Mouse (Mus musculus) liver, embryonic 11.5 days (tissue): Measurements from ENCODE around the gene Fbxw17. TPM values are rescaled to one million over a fixed set of nuclear protein-coding genes. Genes with fewer than 3 reads are reported as not detected.
"Not testable (repeated sequence)": the region's sequence is repeated elsewhere in the genome, so short reads cannot be mapped to it uniquely, and the experiment has no call there.

ENCODE experiments used
- ATAC-seq: fragments of 200-750 bp; cut with Nextera tagmentation; replicated peaks from 2 replicates; pipeline ENCODE4 v1.8.0; 2017; ENCODE audit warnings: moderate number of reproducible peaks, mild to moderate bottlenecking, moderate TSS enrichment, moderate library complexity; ENCODE audit not compliant: low FRiP score
- DNase-seq: peaks from one replicate; pipeline ENCODE4 v3.0.0-alpha.2; 2017; ENCODE audit warnings: low spot score
- H3K27ac ChIP-seq: fragments of 300-500 bp; sonication (generic); 2 replicates; pipeline ENCODE4 v1.5.1; 2014; ENCODE audit warnings: mild to moderate bottlenecking, low read depth, low read length, control low read depth
- H3K27me3 ChIP-seq: fragments of 300-500 bp; sonication (generic); replicated peaks from 2 replicates; pipeline ENCODE4 v1.6.1; 2014; ENCODE audit warnings: low read length, mixed read lengths; ENCODE audit not compliant: control insufficient read depth, insufficient read depth
- H3K36me3 ChIP-seq: fragments of 300-500 bp; sonication (generic); 2 replicates; pipeline ENCODE4 v1.6.1; 2014; ENCODE audit warnings: mild to moderate bottlenecking, low read length, moderate library complexity, mixed read lengths; ENCODE audit not compliant: control insufficient read depth, insufficient read depth
- H3K4me1 ChIP-seq: fragments of 300-500 bp; sonication (generic); replicated peaks from 2 replicates; pipeline ENCODE4 v1.6.1; 2014; ENCODE audit warnings: low read length, mixed read lengths; ENCODE audit not compliant: control insufficient read depth, insufficient read depth
- H3K4me2 ChIP-seq: fragments of 300-500 bp; sonication (generic); 2 replicates; pipeline ENCODE4 v1.6.1; 2014; ENCODE audit warnings: mild to moderate bottlenecking, control low read depth, moderate library complexity
- H3K4me3 ChIP-seq: fragments of 300-500 bp; sonication (generic); 2 replicates; pipeline ENCODE4 v1.5.1; 2014; ENCODE audit warnings: low read depth, low read length, control low read depth
- H3K9ac ChIP-seq: fragments of 300-500 bp; sonication (generic); 2 replicates; pipeline ENCODE4 v1.6.1; 2014; ENCODE audit warnings: low read depth, low read length, control low read depth
- H3K9me3 ChIP-seq: fragments of 300-500 bp; sonication (generic); 2 replicates; pipeline ENCODE4 v1.6.1; 2016; ENCODE audit warnings: low read length, inconsistent platforms, mixed read lengths; ENCODE audit not compliant: control insufficient read depth
- WGBS: fragments of 180-500 bp; shearing (Covaris S2); extraction: QIAGEN DNeasy Blood & Tissue Kit; methylation state at CpG from one replicate; pipeline ENCODE4 v1.1.7; 2014; 5-methylcytosine and 5-hydroxymethylcytosine counted together
- polyA plus RNA-seq: library from polyadenylated mRNA; unstranded; fragments of >200 nt; fragmentation: Nextera tagmentation; extraction: Ambion mirVana; gene quantifications from 2 replicates; pipeline ENCODE4 v1.2.1, GENCODE M21; 2014

Fbxw17 gene
- polyA plus RNA-seq, 1 experiment from 2014 or later = 17.8 TPM

DNA sequence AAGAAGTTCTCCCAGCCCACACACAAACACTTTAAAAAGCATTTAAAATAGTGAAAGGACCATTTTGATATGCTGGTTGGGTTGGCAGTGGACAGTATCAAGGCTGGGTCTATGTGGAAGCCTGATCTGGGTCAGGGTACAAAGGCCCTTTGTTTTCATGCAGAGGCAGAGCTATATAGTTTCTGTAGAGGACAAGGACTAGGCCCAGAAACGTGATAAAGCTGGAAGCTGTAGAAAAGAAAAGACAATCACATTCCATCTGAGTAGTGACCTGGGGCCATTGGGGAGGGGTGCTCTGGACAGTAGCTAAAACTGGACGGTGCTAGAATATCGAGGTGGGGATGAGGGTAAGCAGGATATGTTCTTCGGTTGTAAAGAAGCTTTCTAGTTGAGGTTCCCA lies 27.6 kb downstream of the Fbxw17 start:
- no peak for ATAC-seq
- no peaks in the 10 kb centered on the region for H3K9me3 ChIP-seq
- H3K36me3 ChIP-seq = no peaks in the 10 kb centered on the region
- 81% methylated on average over 4 of the region's 4 CpGs for WGBS
- H3K4me3 ChIP-seq = no peak overlapping the region
- H3K4me1 ChIP-seq = no peaks in the 10 kb centered on the region
- H3K9ac ChIP-seq = no peak overlapping the region
- H3K27me3 ChIP-seq = no peaks in the 10 kb centered on the region
- DNase-seq = no peak
- H3K27ac ChIP-seq = no peak overlapping the region
- H3K4me2 ChIP-seq = no peak overlapping the region

DNA sequence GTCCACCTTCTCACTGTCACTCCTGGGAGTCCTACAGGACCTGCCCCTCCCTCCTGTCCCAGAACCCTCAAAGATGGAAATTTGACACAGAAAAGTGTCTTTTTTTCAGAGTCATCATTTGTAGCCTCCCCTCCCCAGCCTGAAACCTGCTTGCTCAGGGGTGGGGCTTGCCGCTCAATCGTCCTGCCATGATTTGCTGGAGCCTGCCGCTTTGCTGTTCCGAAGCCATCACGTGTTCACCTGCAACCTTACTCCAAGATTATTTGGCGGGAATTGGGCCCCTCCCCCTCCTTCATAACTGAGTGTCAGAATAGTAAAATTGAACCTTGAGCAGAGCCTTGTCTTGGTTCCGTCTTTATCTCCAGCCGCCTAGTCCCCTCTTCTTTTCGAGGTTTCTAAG lies 34.6 kb downstream of the Fbxw17 start:
- 61% methylated on average over 9 of the region's 9 CpGs for WGBS
- not testable (repeated sequence) for DNase-seq, H3K27ac ChIP-seq, H3K4me2 ChIP-seq, H3K36me3 ChIP-seq, H3K27me3 ChIP-seq, H3K9ac ChIP-seq, H3K4me3 ChIP-seq, H3K4me1 ChIP-seq, H3K9me3 ChIP-seq, ATAC-seq

DNA sequence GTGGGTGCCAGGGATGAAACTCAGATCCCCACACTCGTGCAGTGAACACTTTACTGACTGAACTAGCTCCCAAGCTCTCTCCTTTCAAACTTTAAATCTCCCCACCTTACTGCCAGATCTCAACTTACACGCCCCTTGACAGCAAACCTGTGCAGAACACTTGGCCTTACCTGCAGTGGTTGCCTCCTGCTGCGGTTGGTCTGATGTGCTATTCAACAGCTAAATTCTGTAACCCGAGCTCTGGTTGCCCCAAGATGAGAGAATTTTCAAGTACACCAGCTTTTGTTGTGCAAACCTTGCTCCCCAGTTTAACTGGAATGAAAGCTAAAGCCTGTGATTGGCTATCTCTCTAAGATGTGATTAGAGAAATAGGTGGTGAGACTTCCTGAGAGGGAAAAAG lies 35.8 kb downstream of the Fbxw17 start:
- WGBS = 26% methylated on average over 4 of the region's 4 CpGs
- no peak for ATAC-seq

DNA sequence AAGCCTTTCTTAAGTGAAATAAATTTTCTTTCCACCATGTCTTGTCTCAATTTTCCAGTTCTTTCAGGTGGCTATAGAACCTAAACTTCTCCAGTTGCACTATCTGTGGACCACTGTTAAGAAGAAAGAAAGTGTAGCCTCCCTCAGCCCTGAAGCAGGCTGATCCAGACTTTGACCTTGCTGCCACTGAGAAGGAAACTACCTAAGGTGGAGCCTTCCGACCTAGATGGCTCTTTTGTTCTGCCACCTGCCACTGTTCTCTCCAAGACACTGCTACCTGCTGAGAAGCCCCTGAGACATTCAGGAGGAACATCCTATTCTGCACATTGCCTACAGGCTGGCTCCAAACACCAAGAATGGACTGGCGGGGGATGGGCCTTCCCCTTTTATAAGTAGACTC lies 42.8 kb downstream of the Fbxw17 start:
- H3K4me2 ChIP-seq, H3K9me3 ChIP-seq, H3K27ac ChIP-seq, H3K4me1 ChIP-seq, DNase-seq, H3K4me3 ChIP-seq, H3K27me3 ChIP-seq, H3K9ac ChIP-seq, ATAC-seq, H3K36me3 ChIP-seq: not testable (repeated sequence)
- 66% methylated on average over 2 of the region's 2 CpGs for WGBS

More for the DNA sequence above, 35.8 kb downstream of the Fbxw17 start:
- Histone ChIP-seq H3K27me3 (no peaks in the 10 kb centered on the region), H3K4me2 (no peak overlapping the region), H3K36me3 (no peaks in the 10 kb centered on the region), H3K9me3 (no peaks in the 10 kb centered on the region), H3K4me1 (no peaks in the 10 kb centered on the region), H3K4me3 (no peak overlapping the region), H3K9ac (no peak overlapping the region), H3K27ac (no peak overlapping the region)
- DNase-seq = no peak

DNA sequence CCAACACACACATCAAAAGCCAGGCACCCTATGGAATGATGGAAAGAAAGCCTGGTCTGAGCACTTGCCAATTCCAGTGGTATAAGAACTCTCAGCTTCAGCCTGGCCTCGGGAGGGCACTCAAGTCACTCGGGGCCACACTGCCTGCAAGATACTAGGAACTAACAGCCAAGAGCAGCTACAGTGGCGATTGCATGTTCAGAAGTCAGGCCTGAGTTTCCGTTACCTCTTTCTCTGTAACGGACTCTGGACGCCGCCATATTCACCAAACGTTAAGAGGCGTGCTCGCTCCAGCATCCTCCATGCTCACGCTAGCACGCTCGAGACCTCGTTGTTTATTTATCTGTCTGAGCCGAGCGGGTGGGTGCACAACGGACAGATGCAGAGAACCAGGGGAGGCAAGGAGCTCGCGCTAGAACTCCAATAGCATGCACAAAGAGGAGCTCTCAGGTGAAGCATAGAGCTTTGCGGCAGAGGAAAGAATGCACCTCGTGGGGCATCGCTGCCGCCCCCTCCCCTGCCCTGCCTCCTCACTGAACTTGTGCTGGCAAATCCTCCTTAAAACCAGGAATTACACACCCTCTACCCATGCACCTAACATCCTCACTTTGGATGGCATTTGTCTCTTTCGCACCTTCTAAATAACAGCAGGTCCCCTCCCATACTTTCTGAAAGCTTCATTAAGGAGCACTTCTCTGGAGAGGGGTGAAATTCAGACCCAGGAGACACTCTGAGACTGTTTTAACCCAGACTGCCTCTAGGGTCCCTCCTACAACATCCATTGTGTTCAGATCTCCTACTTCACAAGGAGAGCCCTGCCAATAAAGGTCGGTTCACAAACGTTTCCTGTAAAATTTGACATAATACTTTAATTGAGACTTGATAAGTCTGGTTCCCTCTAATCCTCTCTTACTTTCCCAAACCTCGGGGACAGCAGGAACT lies 47.2 kb downstream of the Fbxw17 start:
- Histone ChIP-seq H3K27ac (no peak overlapping the region), H3K4me3 (no peak overlapping the region), H3K36me3 (no peaks in the 10 kb centered on the region), H3K27me3 (no peaks in the 10 kb centered on the region), H3K4me2 (peak overlapping the region; percentile 48), H3K9ac (no peak overlapping the region), H3K4me1 (no peaks in the 10 kb centered on the region), H3K9me3 (no peaks in the 10 kb centered on the region)
- 30% methylated on average over 27 of the region's 27 CpGs for WGBS
- DNase-seq (no peak), ATAC-seq (no peak)

DNA sequence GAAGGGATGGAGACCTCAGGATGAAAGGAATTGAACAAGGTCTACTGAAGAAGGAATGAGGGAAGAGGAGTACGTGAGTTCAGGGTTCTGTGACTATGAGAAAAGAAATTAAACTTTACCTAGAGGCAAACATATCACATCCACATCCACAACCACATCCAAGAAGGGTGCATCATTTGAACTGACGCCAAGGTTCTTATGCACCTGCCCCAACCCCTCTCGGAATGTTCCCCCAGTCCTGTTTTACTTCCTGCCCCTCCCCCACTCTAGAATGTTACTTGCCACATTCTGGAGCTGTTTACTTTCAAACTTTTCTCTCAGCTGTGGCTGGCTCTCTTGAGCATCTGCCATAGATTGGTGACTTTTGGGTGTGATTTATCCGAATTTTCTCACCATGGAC lies 49.3 kb downstream of the Fbxw17 start, which contains the start of gene Nutm2:
Nutm2 (plus strand) TSS at position 301 of the 400 bp plus-strand sequence.
- Histone ChIP-seq H3K4me1 (no peaks in the 10 kb centered on the region), H3K4me3 (no peak within 1 kb of the TSS), H3K27ac (no peak within 1 kb of the TSS), H3K9me3 (no peaks in the 10 kb centered on the region), H3K27me3 (no peaks in the 10 kb centered on the region), H3K36me3 (no peaks in the 10 kb centered on the region), H3K9ac (no peak within 1 kb of the TSS), H3K4me2 (no peak within 1 kb of the TSS)
- WGBS = 67% methylated on average over 4 of the region's 4 CpGs
- ATAC-seq = no peak
- DNase-seq = no peak

Other genes with a start within 250 kb of the Fbxw17 start
- gene Gm906, start 167.6 kb upstream of the Fbxw17 start, polyA plus RNA-seq = not detected in 2 replicates
- not detected in 2 replicates for gene Gm47429, start 26.0 kb downstream of the Fbxw17 start, polyA plus RNA-seq
- not detected in 2 replicates for gene Nutm2, start 49.4 kb downstream of the Fbxw17 start, polyA plus RNA-seq
- gene Gm904, start 225.4 kb downstream of the Fbxw17 start, polyA plus RNA-seq = not detected in 2 replicates